ENCODE assay signal across 8 mouse cellular contexts in the genomic region with DNA sequence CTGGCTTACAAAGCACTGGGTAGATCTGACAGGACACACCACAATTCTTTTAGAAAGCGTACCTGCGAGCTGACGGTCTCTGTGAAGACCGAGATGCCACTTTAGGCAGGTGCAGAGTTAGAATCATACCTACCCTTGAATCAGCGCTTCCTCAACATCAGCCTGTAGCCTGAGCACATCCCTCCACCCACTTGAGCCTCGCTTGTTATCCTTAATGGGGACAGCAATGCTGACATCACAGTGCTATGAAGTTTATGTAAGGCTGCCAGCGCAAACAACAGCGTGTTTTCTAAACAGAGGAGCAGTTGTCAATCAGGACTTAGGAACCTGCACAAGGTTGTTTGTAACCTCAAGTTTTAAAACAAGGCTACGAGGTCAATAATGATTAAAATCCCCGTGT. TPM values are rescaled to one million over a fixed set of nuclear protein-coding genes. Genes with fewer than 3 reads are reported as not detected.
DNase-seq lines count a peak whose midpoint lies in the region; ATAC-seq lines count a peak whose summit lies in the region.

No protein-coding gene starts in this region.

- H3K27ac ChIP-seq in embryonic facial prominence, embryonic 14.5 days (replicated peaks; ENCODE audit: low read depth, low read length) = no peak overlapping the region
- no peak overlapping the region for H3K27ac ChIP-seq in hindbrain, embryonic 14.5 days
- no peak overlapping the region for H3K27ac ChIP-seq in limb, embryonic 12.5 days
- no peak overlapping the region for H3K27ac ChIP-seq in midbrain, embryonic 14.5 days (replicated peaks; ENCODE audit: low read depth, low read length)

- WGBS in embryonic facial prominence, embryonic 14.5 days = 21% methylated on average over 10 of the region's 10 CpGs
- 21% methylated on average over 10 of the region's 10 CpGs for WGBS in hindbrain, embryonic 14.5 days
- 17% methylated on average over 10 of the region's 10 CpGs for WGBS in limb, embryonic 12.5 days
- 27% methylated on average over 10 of the region's 10 CpGs for whole genome bisulfite sequencing in midbrain, embryonic 14.5 days

- H3K4me3 ChIP-seq in embryonic facial prominence, embryonic 14.5 days (ENCODE audit: low read depth, low read length) = peak overlapping the region; percentile 46
- H3K4me3 ChIP-seq in hindbrain, embryonic 14.5 days (replicated peaks; ENCODE audit: low read length) = peak overlapping the region; percentile 43
- H3K4me3 ChIP-seq in limb, embryonic 12.5 days (replicated peaks) = peak overlapping the region; percentile 49
- peak overlapping the region; percentile 47 for H3K4me3 ChIP-seq in midbrain, embryonic 14.5 days (replicated peaks; ENCODE audit: low read depth, low read length)

- H3K9me3 ChIP-seq in embryonic facial prominence, embryonic 14.5 days (ENCODE audit: control insufficient read depth, low read length) = no peaks in the 10 kb centered on the region
- no peaks in the 10 kb centered on the region for H3K9me3 ChIP-seq in hindbrain, embryonic 14.5 days (ENCODE audit: control insufficient read depth, low read length)
- no peaks in the 10 kb centered on the region for H3K9me3 ChIP-seq in limb, embryonic 12.5 days
- no peaks in the 10 kb centered on the region for H3K9me3 ChIP-seq in midbrain, embryonic 14.5 days (ENCODE audit: control insufficient read depth, low read length)

- peak; percentile 47; the same call in 1 of the 2 replicates for ATAC-seq in embryonic facial prominence, embryonic 14.5 days (ENCODE audit: low read depth)
- ATAC-seq in hindbrain, embryonic 14.5 days (ENCODE audit: low FRiP score) = 0 out of 2 replicates have a peak, but pooled peaks have one; percentile 38
- ATAC-seq in limb, embryonic 12.5 days (ENCODE audit: insufficient number of reproducible peaks, insufficient read depth, low FRiP score, low TSS enrichment, low read depth) = no peak
- no peak; the same call in 1 of the 2 replicates for ATAC-seq in midbrain, embryonic 14.5 days (ENCODE audit: low FRiP score, low TSS enrichment)

- no peaks in the 10 kb centered on the region for H3K36me3 ChIP-seq in embryonic facial prominence, embryonic 14.5 days (ENCODE audit: control insufficient read depth, insufficient read depth, low read length)
- H3K36me3 ChIP-seq in hindbrain, embryonic 14.5 days (replicated peaks; ENCODE audit: control insufficient read depth, insufficient read depth) = no peaks in the 10 kb centered on the region
- H3K36me3 ChIP-seq in limb, embryonic 12.5 days = no peaks in the 10 kb centered on the region
- H3K36me3 ChIP-seq in midbrain, embryonic 14.5 days (ENCODE audit: control insufficient read depth, insufficient read depth, low read length) = no peaks in the 10 kb centered on the region

- peak; percentile 16 to 32 for DNase-seq in left cerebral cortex, adult 18-20 months (ENCODE audit: low spot score in 2 of 2)
- no peak for DNase-seq in left cerebral cortex, postnatal 4 days
- DNase-seq in embryonic facial prominence, embryonic 14.5 days (ENCODE audit: low spot score) = peak; percentile 9
- no peak for DNase-seq in hindbrain, embryonic 14.5 days (ENCODE audit: low spot score)
- peak; percentile 21 for DNase-seq in midbrain, embryonic 14.5 days
- DNase-seq in urinary bladder, postnatal 14 days (ENCODE audit: low spot score) = no peak
- no peak for DNase-seq in natural killer cell, adult 2 months (ENCODE audit: low spot score in 2 of 2)

- no peaks in the 10 kb centered on the region for H3K27me3 ChIP-seq in embryonic facial prominence, embryonic 14.5 days (replicated peaks; ENCODE audit: control insufficient read depth, insufficient read depth, low read length)
- no peaks in the 10 kb centered on the region for H3K27me3 ChIP-seq in hindbrain, embryonic 14.5 days (ENCODE audit: control insufficient read depth, insufficient read depth, low read length)
- no peaks in the 10 kb centered on the region for H3K27me3 ChIP-seq in limb, embryonic 12.5 days
- H3K27me3 ChIP-seq in midbrain, embryonic 14.5 days (ENCODE audit: control insufficient read depth, insufficient read depth, low read length) = no peaks in the 10 kb centered on the region

- H3K4me2 ChIP-seq in embryonic facial prominence, embryonic 14.5 days (ENCODE audit: low read depth, low read length) = peak overlapping the region; percentile 77
- peak overlapping the region; percentile 79 for H3K4me2 ChIP-seq in hindbrain, embryonic 14.5 days (replicated peaks)
- peak overlapping the region; percentile 75 for H3K4me2 ChIP-seq in limb, embryonic 12.5 days
- peak overlapping the region; percentile 76 for H3K4me2 ChIP-seq in midbrain, embryonic 14.5 days (ENCODE audit: low read length)

- intact Hi-C loops in left cerebral cortex, postnatal 4 days (cut with DNase I) = no loop called here

- H3K4me1 ChIP-seq in embryonic facial prominence, embryonic 14.5 days (ENCODE audit: control insufficient read depth, insufficient read depth, low read length) = no peaks in the 10 kb centered on the region
- no peaks in the 10 kb centered on the region for H3K4me1 ChIP-seq in hindbrain, embryonic 14.5 days (replicated peaks; ENCODE audit: control insufficient read depth, insufficient read depth, low read length)
- no peaks in the 10 kb centered on the region for H3K4me1 ChIP-seq in limb, embryonic 12.5 days (replicated peaks)
- no peaks in the 10 kb centered on the region for H3K4me1 ChIP-seq in midbrain, embryonic 14.5 days (ENCODE audit: control insufficient read depth, insufficient read depth, low read length)

- peak overlapping the region; percentile 65 for H3K9ac ChIP-seq in embryonic facial prominence, embryonic 14.5 days (ENCODE audit: low read depth, low read length)
- H3K9ac ChIP-seq in hindbrain, embryonic 14.5 days = peak overlapping the region; percentile 62
- H3K9ac ChIP-seq in limb, embryonic 12.5 days (replicated peaks) = peak overlapping the region; percentile 57
- H3K9ac ChIP-seq in midbrain, embryonic 14.5 days (replicated peaks; ENCODE audit: low read length) = peak overlapping the region; percentile 56

RNA-seq across cellular contexts. Expression of gene Ctsl, which starts 27.1 kb away (rescaled TPM):
- total RNA-seq in left cerebral cortex, adult 18-20 months (2021) = 100 to 1,000 TPM; 117 to 124 TPM
- 100 to 1,000 TPM; 125 to 132 TPM for total RNA-seq in left cerebral cortex, postnatal 4 days (2021)
- polyA plus RNA-seq in embryonic facial prominence, embryonic 14.5 days (2014; fragmentation: Nextera tagmentation; extraction: Ambion mirVana) = 213 and 225 TPM in 2 replicates
- polyA plus RNA-seq in hindbrain, embryonic 14.5 days (2014; fragmentation: Nextera tagmentation; extraction: Ambion mirVana) = 168 and 171 TPM in 2 replicates
- 153 and 157 TPM in 2 replicates for polyA plus RNA-seq in limb, embryonic 12.5 days (2016; fragmentation: Nextera tagmentation; extraction: Ambion mirVana)
- polyA plus RNA-seq in midbrain, embryonic 14.5 days (2014; fragmentation: Nextera tagmentation; extraction: Ambion mirVana) = 117 and 130 TPM in 2 replicates

RNA-seq across cellular contexts. Expression of gene Aaed1, which starts 31.1 kb away (rescaled TPM):
- 10 to 100 TPM; 20.4 to 23.8 TPM for total RNA-seq in left cerebral cortex, adult 18-20 months (2021)
- total RNA-seq in left cerebral cortex, postnatal 4 days (2021) = 1 to 10 TPM; 6.4 to 7.3 TPM
- polyA plus RNA-seq in embryonic facial prominence, embryonic 14.5 days (2014; fragmentation: Nextera tagmentation; extraction: Ambion mirVana) = 30.1 and 31.8 TPM in 2 replicates
- 15.4 and 15.8 TPM in 2 replicates for polyA plus RNA-seq in hindbrain, embryonic 14.5 days (2014; fragmentation: Nextera tagmentation; extraction: Ambion mirVana)
- polyA plus RNA-seq in limb, embryonic 12.5 days (2016; fragmentation: Nextera tagmentation; extraction: Ambion mirVana) = 39.4 and 42.6 TPM in 2 replicates
- polyA plus RNA-seq in midbrain, embryonic 14.5 days (2014; fragmentation: Nextera tagmentation; extraction: Ambion mirVana) = 9.1 and 11.1 TPM in 2 replicates

Comparison
In these comparisons a context has a peak if more than half of its experiments do, and no peak if none do; other contexts are left out.
1. DNase-seq: peak in left cerebral cortex, adult 18-20 months (2 of 2), embryonic facial prominence, embryonic 14.5 days (single experiment) and midbrain, embryonic 14.5 days (single experiment); none in left cerebral cortex, postnatal 4 days (single experiment), hindbrain, embryonic 14.5 days (single experiment), urinary bladder, postnatal 14 days (single experiment) and natural killer cell, adult 2 months (0 of 2).
2. ATAC-seq: peak in embryonic facial prominence, embryonic 14.5 days (single experiment) and hindbrain, embryonic 14.5 days (single experiment); none in limb, embryonic 12.5 days (single experiment) and midbrain, embryonic 14.5 days (single experiment).
3. Peak in every context shown above with its lines, with median percentiles within 50 percentile points of each other: H3K4me2 ChIP-seq, H3K4me3 ChIP-seq and H3K9ac ChIP-seq.